Mouse (Mus musculus) left cerebral cortex, postnatal 10 days (tissue): ENCODE measurements around the gene Dot1l. TPM values are rescaled to one million over a fixed set of nuclear protein-coding genes. Genes with fewer than 3 reads are reported as not detected.
"Not testable (repeated sequence)": the region's sequence is repeated elsewhere in the genome, so short reads cannot be mapped to it uniquely, and the experiment has no call there.

Experiments used
- DNase-seq, 2 experiments: peaks; one replicate each; pipeline ENCODE4 v3.0.0; 2021 to 2022; ENCODE audit warnings: low spot score in 2 of 2, mixed read lengths in 1 of 2; ENCODE audit errors: extremely low spot score in 1 of 2
- intact Hi-C: fragments of 180-260 bp; cut with DNase I; formaldehyde crosslinking; loops from one replicate; pipeline ENCODE4 v1.15.1; 2025
- total RNA-seq, 2 experiments: library from RNA; stranded (reverse); gene quantifications; 2 replicates each; pipeline ENCODE4 v1.2.3; 2021

The Dot1l gene
- total RNA-seq, 2 experiments from 2014 or later, result 59.1 to 60.1 TPM

DNA sequence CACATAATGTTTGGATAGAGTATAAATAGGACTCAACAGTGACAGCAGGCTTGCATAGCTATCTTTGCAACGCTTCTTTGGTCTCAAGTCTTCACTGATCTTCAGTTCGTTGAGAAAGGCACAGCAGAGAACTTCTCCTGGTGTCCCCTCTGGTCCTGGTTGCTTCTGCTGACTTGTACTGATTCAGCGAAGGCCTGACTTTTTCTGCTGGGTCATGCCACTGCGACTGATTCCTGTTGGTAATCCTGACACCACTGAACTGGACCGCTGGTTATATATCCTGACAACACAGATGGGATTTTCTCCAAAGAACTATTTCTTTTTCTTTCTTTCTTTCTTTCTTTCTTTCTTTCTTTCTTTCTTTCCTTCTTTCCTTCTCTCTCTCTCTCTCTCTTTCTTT, 67.5 kb downstream of the Dot1l start:
- intact Hi-C loops, result loop anchor here (2.0 kb wide), 1 partner anchor 58 kb away; no protein-coding TSS in a partner anchor
- DNase-seq, result no peak

DNA sequence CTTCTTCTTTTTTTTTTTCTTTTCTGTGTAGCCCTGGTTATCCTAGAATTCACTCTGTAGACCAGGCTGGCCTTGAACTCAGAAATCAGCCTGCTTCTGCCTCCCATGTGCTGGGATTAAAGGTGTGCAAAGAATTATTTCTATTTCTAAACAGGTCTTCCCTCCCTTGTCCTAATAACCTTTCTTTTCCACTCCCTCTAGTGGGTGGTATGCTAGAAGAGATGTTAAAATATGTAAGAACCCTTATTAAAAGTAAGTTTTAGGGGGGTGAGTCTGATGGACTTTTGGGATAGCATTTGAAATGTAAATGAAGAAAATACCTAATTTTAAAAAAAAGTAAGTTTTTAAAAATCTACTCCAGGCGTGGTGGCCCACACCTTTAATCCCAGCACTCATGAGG, 68.3 kb downstream of the Dot1l start:
- intact Hi-C loops, result loop anchor here (2.0 kb wide), 1 partner anchor 57 kb away; no protein-coding TSS in a partner anchor
- DNase-seq, result no peak

DNA sequence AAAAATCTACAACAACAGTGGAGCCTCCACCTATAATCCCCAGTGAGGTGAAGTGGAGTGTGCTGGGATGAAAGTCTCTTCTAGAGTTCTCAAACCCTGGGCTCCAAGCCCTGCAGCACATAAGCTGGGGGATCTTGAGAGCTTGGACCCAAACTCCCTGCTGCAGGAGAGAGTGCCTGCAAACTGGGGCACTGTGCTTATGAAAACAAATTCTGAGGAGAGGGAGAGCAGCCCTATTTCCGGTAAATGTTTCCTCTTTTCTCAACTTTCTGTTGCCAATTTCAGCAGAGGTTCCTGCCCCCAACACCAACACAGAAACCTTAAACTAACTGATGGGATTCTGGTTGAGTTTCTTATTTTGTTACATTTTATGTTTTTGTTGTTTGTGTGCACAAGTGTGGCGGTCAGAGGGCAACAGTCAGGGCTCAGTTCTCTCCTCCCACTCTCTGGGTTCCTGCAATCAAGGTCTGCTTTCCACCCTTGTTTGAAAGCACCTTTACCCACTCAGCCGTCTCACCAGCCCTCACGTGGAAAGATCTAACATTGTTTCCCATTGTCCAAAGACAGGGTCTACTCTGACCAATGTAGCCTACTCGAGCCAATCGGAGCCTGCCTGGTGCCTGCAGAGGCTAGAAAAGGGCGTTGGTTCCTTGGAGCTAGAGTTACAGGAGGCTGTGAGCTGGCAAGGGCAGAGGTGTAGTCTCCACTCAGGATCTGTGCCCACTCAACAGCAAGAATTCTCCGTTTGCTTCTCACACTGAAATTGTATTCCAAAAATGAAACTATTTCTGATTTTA, 69.0 kb downstream of the Dot1l start:
- intact Hi-C loops, result loop anchor here (2.0 kb wide), 1 partner anchor 57 kb away; no protein-coding TSS in a partner anchor
- DNase-seq, result no peak

DNA sequence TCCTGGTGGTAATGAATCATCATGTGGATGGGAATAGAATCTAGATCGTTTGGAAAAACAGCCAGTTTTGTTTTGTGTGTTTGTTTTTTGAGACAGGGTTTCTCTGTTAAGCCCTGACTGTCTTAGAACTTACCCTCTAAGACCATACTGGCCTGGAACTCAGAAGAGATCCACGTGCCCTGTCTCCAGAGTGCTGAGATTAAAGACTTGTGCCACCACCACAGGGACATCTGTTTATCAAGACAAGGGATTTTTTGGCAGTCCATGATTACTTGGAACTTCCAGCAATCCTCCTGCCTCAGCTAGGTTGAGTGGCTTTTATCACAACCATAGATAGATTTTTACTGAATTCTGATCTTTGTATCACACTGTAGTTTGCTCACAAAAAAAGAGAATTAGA, 69.8 kb downstream of the Dot1l start:
- intact Hi-C loops, result no loop called here
- DNase-seq, result no peak

DNA sequence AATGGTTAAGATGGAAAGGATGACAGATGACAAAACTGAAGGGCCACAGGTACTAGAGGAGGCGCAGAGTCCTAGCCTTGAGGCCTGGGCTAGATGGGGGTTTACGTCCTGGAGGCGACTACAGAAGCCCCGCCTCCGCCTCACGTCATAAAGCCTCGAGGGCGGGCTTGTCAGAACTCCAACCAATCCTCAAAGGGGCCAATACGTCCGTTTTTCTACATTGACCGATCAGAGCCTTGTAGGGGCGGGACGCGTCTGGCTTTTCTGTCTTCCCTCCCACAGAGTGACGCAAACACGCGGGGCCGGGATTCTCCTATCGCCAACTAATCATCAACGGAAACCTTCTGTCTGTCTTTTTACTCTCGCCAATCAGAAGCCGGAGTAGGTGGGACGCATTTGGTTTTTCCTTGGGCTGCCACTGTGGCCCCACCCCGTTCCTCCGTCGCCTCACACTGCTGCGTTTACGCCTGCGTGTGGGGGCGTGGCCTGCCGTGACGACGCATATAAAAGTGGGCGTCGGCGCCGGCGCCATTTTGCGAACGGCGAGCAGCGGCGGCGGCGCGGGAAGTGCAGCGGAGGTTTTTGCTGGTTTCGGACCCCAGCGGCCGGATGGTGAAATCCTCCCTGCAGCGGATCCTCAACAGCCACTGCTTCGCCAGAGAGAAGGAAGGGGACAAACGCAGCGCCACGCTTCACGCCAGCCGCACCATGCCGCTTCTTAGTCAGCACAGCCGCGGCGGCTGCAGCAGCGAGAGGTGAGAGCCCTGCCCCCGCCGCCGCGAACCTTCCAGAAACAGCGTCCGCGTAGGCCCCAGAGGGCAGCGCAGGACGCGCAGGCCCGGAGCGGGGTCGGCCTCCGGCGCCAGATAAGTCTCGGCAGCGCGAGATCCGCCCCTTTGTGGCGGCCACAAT, 71.4 kb downstream of the Dot1l start, which contains the start of gene Oaz1:
TSS of gene Oaz1 (plus strand) at position 506 of the 912 bp plus-strand sequence.
- intact Hi-C loops, result no loop called here
- DNase-seq, result peak; percentile 99

DNA sequence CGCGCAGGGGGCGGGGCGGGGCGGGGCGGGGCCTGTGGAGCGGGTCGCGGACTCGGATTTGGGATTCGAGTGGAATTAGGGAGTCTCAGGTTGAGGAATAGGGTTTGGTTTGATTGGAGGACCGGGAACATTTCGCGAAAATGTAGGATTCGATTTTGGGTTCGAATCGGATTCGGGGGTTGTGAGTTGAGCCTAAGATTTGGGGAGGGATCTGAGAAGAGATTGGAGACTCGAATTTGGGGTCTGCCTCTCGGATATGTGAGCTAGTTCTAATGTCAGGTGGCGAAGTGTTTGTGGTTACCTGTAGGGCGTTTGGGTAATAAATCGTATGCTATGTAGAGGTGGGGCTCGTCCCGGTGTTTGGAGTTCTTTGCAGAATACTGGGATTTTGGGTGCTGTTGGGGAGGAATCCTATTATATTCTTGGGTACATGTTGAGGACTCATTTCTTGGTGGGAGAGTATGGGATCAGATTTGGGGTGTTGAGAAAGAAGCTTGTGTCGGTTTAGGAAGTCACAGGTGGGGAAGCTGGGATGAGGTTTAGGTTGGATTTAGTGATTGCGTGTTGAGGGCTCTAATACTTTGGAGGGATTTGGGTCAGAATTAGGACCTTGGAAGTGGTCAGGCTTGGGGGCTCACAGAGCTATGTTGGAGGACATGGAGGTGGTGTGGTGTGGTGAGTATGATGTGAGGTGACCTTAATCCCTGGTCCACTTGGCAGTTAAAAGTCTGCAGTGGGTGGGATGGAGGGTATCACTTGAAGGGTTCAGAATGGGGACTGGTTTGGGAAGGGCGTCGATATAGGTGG, 72.3 kb downstream of the Dot1l start:
- intact Hi-C loops, result no loop called here
- DNase-seq, result no peak

DNA sequence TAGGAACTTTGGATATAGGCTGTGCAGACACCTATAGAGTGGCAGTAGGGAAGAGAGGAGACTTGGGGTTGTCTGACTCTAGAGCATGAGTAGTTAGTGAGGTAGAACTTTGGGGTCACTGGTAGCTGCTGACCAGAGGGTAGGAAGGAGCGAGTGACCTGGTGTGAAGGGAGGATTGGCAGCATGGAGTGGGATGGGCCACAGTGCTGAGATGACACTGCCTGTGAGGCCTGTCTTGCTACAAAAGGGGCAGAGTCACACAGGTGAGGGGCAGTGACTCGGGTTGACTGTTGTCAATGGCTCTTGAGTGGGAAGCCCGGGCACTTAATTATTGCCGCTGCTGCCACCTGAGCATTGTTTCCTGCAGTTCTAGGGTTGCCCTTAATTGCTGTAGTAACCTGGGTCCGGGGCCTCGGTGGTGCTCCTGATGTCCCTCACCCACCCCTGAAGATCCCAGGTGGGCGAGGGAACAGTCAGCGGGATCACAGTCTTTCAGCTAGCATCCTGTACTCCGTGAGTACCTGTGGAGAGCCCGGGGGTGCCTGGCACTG, 72.9 kb downstream of the Dot1l start:
- intact Hi-C loops, result no loop called here
- DNase-seq, result no peak

DNA sequence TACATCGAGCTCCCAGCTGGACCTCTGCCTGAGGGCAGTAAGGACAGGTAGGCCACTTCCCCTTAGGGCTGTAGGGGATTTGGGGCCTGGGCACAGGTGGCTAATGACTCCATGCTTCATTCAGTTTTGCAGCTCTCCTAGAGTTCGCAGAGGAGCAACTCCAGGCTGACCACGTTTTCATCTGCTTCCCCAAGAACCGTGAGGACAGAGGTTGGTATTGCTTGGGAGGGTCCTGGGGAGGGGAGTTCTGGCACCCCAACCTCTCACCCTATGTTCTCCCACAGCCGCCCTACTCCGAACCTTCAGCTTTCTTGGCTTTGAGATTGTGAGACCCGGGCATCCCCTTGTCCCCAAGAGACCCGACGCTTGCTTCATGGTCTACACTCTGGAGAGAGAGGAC, 73.6 kb downstream of the Dot1l start:
- DNase-seq, intact Hi-C loops: not testable (repeated sequence)

DNA sequence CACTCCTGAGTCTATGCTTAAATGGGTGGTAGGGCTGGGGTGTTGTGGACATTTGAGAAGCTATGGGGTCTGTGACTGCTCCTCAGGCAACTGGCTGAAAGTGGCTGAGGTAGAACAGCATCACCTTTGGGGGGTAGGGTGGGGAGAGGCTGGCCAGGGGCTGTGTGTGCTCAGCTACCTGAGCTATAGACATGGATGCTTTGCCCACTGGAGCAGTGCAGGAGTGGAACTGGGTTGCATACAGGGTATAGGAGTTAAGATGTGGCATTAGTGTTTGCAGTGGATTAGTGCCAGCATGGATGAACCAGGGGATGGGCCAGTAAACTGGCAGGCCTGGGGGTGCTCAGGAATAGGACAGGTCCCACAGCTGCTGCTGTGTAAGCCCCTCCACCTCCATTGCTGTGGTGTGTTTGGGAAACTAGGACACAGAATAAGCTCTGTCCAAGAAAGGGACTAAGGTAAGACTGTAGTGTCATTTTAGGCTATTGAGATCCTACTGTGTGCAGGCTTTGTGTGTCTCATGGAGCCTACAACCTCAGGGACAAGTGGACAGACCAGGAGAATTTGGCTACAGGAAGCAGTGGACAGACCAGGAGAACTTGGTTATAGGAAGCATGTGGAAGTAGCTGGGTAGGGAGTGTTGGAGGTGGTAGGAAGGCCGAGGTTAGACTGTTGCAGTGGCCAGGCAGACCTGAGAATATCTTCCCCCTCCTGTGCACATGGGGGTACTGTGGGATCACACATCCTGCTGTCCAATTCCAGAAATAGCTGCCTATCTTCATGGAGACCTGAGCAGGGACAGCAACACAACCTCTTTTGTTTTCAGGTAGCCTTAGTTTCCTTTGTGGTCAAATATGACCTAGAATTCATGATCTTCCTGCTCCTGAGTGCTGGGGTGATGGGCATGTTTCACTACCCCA, 74.6 kb downstream of the Dot1l start:
- no peak for DNase-seq
- intact Hi-C loops, result no loop called here

DNA sequence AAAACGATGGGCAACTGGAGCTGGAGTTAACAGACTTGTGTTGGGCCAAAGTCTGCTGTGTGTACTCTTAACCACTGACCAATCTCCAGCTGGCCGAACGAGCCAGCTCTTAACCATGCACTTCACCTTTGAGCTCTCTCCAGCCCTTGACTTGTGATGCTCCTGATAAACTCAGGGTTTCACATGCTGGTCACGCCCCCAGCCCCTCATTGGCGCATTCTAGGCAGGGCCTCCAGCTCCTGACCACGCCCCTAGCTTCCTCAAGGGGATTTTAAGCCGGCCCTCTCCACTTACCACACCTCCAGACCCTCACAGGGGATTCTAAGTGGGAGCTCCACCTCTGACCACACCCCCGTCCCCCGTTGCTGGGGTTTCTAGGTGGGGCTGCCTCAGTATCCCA, 76.1 kb downstream of the Dot1l start:
- intact Hi-C loops, result no loop called here
- DNase-seq, result peak in 1 of 2 experiments; percentile 82

DNA sequence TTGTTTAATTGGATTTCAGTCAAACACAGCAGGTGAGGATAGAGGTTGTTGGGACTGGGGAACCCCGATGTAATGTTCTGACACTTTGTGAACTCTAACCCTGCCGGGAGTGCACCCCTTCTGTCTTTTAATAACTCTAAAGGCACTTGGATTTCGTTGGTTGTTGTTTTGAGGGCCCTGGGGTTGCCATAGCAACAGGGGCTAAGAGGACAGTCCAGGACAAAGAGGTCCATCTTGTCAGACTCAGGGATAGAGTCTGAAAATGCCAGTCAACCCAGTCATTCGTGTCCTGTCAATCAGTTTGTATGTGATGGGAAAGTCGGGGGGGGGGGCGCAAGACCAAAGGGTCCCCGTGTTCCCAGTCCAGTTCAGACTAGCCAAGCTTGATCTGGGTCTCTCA, 77.8 kb downstream of the Dot1l start:
- no peak for DNase-seq
- intact Hi-C loops, result no loop called here

DNA sequence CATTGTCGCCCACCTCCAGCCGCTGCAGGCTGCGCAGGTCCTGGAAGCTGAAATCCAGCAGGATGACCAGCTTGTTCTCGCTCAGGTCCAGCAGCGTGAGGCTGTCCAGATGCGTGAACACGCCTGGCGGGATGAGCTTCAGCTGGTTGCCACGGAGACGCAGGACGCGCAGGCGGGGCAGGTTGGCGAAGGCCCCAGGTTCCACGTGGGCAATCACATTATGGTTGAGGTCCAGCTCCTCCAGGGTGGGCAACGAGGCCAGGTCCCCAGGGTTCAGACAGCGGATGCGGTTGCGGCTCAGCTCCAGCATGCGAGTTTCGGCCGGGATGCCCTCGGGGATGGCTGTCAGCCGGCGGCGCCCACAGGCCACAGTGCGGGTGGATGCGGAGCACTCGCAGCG, 80.6 kb downstream of the Dot1l start:
- intact Hi-C loops, result no loop called here
- DNase-seq, result no peak

DNA sequence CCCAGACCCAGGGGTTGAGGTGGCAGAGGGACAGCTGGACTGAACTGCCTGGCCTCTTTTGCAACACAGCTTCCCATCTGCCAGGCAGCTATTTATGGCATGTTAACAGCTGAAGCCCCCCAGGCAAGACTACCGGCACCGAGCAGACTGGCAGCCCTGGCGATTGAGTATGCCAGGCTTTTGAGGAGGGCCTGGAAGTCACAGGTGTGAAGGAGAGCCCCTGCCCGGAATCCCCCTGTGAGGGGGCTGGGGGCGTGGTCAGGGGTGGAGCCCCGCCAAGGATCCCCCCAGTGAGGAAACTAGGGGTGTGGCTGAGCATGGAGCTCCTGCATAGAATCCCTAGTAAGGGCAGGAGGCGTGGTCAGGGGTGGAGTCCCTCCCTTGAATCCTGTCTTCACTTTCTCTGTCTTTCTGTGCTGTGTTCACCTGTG, 82.0 kb downstream of the Dot1l start:
- intact Hi-C loops, result no loop called here

DNA sequence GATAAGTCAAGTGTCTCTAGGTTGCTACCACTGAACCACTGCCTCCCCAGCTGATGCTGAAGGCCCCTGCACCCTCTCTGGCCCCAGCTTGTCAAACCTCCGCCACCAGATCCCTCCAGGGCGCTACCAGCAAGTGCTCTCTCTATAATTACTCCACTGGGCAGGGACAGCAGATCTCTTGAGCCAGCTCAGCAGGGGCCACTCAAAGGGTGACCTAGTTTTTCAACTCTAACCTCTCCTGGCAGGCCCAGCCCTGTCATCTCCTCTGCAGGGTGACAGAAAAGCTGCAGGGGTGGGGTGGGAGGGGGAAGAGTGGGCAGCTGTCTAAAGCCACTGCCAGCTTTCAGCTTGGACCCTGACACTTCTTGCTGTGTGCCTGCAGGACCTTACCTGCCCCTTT, 82.8 kb downstream of the Dot1l start:
- no peak for DNase-seq
- intact Hi-C loops, result no loop called here

More for the DNA sequence above, 82.0 kb downstream of the Dot1l start:
- no peak for DNase-seq

DNA sequence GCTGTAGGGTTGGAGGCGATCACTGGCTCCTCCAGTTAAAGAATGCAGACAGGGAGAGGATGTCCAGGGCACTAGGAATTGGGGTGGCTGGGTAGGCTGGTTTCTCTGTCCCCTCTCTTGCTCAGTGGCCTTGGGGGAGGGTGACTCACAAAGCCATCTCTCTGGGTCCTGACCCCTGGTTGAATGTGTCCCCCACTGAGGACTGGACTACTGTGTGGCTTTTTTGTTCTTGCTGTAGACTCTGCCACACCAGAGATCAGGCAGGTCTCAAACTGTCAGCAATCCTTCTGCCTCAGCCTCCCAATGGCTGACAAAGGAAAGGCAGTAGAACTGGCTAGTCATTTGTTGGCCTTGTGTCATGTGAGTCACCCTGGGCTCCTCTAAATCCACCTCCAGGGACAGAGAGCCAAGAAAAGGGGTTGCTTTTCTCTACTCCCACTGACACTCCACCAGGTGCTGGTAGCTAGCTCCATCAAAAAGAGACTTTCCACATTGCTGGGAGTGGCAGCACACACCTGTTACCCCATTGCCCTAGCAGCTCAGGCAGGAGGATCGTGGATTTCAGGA, 83.4 kb downstream of the Dot1l start:
- intact Hi-C loops, result no loop called here
- DNase-seq, result no peak

DNA sequence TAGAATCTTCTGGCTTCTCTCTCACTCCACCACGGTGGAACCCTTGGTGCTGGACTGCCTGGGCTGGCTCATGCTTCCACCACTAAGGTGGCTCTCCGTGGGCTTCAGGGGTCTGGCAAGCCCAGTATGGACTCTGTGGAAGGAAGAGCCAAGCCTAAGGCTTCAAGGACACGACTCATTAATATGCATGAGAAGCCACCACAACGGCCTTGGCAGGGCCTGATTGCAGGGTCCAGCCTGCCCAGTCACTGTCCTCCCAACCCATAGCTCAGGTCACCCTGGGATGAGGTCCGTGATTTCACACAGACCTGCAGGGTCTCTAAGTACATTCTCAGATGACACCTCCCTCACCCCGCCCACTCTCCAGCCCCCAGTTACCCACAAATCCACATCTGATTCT, 84.8 kb downstream of the Dot1l start:
- intact Hi-C loops, result no loop called here
- no peak for DNase-seq

DNA sequence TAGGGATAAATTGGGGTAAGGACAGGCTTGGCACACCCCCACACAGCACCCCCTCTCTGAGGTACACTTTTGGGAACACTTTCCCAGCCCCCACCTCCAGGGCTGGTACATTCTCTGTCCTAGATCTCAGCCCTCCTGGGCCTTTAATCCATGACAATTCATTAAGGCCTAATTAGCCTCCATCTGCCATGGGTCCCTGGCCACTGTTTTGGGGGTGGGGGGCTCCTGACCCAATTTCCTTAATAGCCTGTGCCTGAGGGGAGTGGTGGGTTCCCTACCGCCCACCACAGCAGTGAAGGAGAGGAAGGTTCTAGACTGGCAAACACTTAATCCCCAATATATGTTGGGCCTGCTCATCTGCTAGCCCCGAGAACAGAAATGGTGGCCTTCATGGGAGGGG, 86.7 kb downstream of the Dot1l start:
- no peak for DNase-seq
- intact Hi-C loops, result no loop called here
